Mouse (Mus musculus): ENCODE measurements around the gene Josd2.

GRCm38 (mm10) chr7:44437933-44438332 is 29.8 kb upstream of the Josd2 start:
- no peak for TF ChIP-seq CTCF (IDR thresholded peaks at IDR 0.05; ENCODE audit: low read depth)
- TF ChIP-seq EP300 (IDR thresholded peaks at IDR 0.05; ENCODE audit: low read depth) = no peak
